Mouse (Mus musculus): Measurements from ENCODE around the gene Trmt44. TPM values are rescaled to one million over a fixed set of nuclear protein-coding genes. Genes with fewer than 3 reads are reported as not detected.

Trmt44 gene
- polyA plus RNA-seq (2015; fragmentation: Nextera tagmentation; extraction: Ambion mirVana), result 7.0 and 7.6 TPM in 2 replicates

DNA sequence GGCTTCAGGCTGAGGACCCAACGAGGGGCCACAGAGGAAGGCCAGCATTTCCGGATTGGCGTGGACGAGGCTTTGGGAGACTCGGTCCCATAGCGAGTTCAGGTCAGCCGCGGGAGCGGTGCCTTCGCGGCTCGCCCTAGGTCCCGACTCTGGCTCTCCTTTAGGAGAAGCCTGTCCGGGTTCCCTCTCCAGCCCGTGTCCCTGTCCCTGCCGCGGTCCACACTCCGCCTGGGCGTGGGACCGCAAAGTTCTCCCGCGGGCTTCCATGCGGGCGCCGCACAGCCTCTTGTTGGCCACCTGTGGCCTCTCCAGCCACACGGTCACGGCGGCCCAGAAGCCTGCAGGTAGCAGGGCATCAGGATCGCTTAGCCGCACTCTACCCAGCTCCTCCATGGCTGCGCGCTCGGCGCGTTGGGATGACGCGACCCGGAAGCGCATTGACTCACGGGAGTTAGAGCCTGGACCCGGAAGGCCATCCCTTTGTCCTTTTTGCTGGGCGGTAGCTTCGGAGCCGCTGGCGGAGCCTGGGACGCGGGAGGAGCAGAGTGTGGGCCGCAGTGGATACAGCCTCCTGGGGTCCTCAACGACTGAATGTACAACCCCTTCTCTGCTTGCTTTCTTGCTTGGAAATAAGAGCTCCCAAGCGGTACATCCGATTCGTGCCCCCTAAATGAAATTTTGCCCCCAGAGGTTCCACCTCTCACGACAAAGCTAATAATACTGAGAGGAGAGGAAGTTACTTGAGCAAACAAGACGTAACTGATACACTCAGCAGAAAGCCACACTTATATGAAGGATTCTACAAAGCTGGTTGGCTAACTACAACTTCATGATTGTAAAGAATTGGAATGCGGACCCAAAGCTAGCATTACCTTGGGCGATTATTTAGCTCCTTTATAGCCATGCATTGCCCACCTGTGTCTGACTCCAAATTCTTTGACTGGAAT lies at the start of gene Trmt44:
Gene Trmt44, minus strand, starts transcription at position 418 of the 947 bp plus-strand sequence.
- peak; percentile 96 for ATAC-seq (ENCODE audit: insufficient read depth, low FRiP score)
- Histone ChIP-seq H3K9ac (ENCODE audit: low read length) (peak within 1 kb of the TSS; percentile 90), H3K4me2 (ENCODE audit: low read depth, low read length) (peak within 1 kb of the TSS; percentile 85), H3K9me3 (replicated peaks; ENCODE audit: control insufficient read depth, low read length) (no peaks in the 10 kb centered on the region), H3K27me3 (ENCODE audit: control insufficient read depth, insufficient read depth, low read length) (no peaks in the 10 kb centered on the region), H3K4me1 (ENCODE audit: control insufficient read depth, insufficient read depth, low read length) (peaks cover 12% of the 10 kb centered on the region), H3K4me3 (replicated peaks; ENCODE audit: low read length) (peak within 1 kb of the TSS; percentile 78), H3K27ac (ENCODE audit: low read length) (peak within 1 kb of the TSS; percentile 79), H3K36me3 (ENCODE audit: control insufficient read depth, insufficient read depth, low read length) (peaks cover 16% of the 10 kb centered on the region)
- WGBS, result 3% methylated on average over 56 of the region's 56 CpGs

DNA sequence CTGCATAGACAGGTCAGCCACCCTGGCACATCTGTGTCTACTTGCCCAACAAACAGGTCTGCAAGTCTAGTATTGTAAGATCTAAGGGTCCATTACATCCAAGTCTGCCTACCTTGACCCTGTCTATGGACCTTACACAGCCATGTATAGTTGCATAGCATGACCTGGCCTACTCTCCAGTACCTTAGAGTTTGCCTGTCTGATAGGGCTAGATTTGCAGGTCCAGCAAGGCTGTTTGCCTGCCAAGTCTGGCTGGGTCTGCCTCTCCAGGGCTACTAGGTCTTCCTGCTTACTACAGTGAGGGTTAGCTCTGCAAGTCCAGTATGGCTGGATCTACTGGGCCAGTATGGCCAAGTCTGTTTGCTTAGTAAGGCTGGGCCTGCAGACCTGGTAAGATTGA lies 49.0 kb upstream of the Trmt44 start:
- Histone ChIP-seq H3K27ac (ENCODE audit: low read length) (peak overlapping the region; percentile 74), H3K9me3 (replicated peaks; ENCODE audit: control insufficient read depth, low read length) (no peaks in the 10 kb centered on the region)
- ATAC-seq (ENCODE audit: insufficient read depth, low FRiP score), result no peak

DNA sequence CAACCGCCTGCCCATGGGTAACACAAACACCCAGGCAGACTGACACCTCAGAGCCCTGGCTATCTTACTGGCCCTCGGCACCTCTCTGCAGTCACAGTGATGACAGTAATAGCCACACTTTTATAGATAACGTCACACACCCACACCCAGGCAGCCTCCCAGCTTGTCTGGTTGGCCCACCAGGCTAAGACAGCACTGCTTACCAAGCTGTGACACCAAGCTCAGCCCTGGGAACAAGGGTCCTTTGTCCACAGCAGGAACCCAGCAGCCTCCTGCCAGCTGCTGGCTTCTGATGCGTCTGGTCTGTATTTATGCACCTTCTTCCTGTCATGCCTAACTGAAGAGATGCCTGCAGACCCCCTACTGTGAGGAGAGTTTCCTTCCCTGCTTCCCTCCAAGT lies 46.2 kb upstream of the Trmt44 start:
- Histone ChIP-seq H3K27me3 (ENCODE audit: control insufficient read depth, insufficient read depth, low read length) (no peaks in the 10 kb centered on the region), H3K36me3 (ENCODE audit: control insufficient read depth, insufficient read depth, low read length) (no peaks in the 10 kb centered on the region), H3K9me3 (replicated peaks; ENCODE audit: control insufficient read depth, low read length) (no peaks in the 10 kb centered on the region), H3K4me2 (ENCODE audit: low read depth, low read length) (no peak overlapping the region), H3K27ac (ENCODE audit: low read length) (no peak overlapping the region), H3K9ac (ENCODE audit: low read length) (no peak overlapping the region), H3K4me1 (ENCODE audit: control insufficient read depth, insufficient read depth, low read length) (peaks cover 18% of the 10 kb centered on the region), H3K4me3 (replicated peaks; ENCODE audit: low read length) (no peak overlapping the region)
- no peak for ATAC-seq (ENCODE audit: insufficient read depth, low FRiP score)
- 39% methylated on average over 4 of the region's 4 CpGs for WGBS

More for the DNA sequence above, 49.0 kb upstream of the Trmt44 start:
- Histone ChIP-seq H3K27me3 (ENCODE audit: control insufficient read depth, insufficient read depth, low read length) (no peaks in the 10 kb centered on the region), H3K4me2 (ENCODE audit: low read depth, low read length) (no peak overlapping the region), H3K4me3 (replicated peaks; ENCODE audit: low read length) (no peak overlapping the region), H3K36me3 (ENCODE audit: control insufficient read depth, insufficient read depth, low read length) (no peaks in the 10 kb centered on the region), H3K4me1 (ENCODE audit: control insufficient read depth, insufficient read depth, low read length) (peaks cover 21% of the 10 kb centered on the region), H3K9ac (ENCODE audit: low read length) (no peak overlapping the region)

DNA sequence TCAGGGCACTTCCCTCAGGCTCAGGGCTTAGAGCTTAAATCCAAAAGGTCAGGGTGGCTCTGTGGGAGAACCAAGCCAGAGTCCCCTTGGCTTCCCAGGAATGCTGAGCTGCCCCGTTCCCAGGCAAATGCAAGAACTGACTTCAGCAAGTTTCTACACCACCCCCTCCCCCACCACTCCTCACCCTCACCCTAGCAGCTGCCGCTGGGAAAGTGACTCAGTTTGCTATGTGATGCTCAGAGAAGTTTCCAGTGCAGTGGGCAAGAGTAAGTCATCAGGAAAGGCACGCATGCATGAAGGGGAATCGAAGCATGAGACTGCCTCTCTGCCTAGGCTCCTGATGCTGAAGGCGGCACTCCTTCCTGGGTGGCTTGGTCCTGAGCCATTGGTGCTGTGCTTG lies 42.1 kb upstream of the Trmt44 start:
- Histone ChIP-seq H3K4me3 (replicated peaks; ENCODE audit: low read length) (no peak overlapping the region), H3K27ac (ENCODE audit: low read length) (peak overlapping the region; percentile 25; the same call in 1 of the 2 replicates), H3K4me2 (ENCODE audit: low read depth, low read length) (no peak overlapping the region), H3K4me1 (ENCODE audit: control insufficient read depth, insufficient read depth, low read length) (peaks cover 4% of the 10 kb centered on the region; the same call in 1 of the 2 replicates), H3K36me3 (ENCODE audit: control insufficient read depth, insufficient read depth, low read length) (no peaks in the 10 kb centered on the region), H3K9ac (ENCODE audit: low read length) (no peak overlapping the region), H3K9me3 (replicated peaks; ENCODE audit: control insufficient read depth, low read length) (no peaks in the 10 kb centered on the region), H3K27me3 (ENCODE audit: control insufficient read depth, insufficient read depth, low read length) (no peaks in the 10 kb centered on the region)
- ATAC-seq (ENCODE audit: insufficient read depth, low FRiP score), result no peak
- 47% methylated on average over 5 of the region's 5 CpGs for WGBS

DNA sequence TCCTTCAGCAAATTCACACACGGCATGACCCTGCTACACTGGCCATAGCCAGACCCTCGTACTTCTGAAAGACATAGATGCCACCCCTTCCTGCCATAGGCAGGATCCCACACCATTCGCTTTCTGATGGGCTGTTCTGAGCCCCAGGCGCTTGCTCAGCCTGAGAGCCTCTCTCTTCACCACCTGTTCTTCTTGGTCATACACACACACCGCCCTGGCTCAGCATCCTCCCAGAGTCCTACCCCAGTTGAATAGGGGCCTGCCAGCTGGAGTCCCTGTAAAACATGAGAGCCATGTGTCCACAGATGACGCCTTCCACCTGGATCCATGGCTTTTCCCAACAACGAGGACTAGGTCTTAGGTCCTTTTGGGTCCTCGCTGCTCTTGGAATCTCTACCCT lies 37.9 kb upstream of the Trmt44 start:
- Histone ChIP-seq H3K36me3 (ENCODE audit: control insufficient read depth, insufficient read depth, low read length) (no peaks in the 10 kb centered on the region), H3K27ac (ENCODE audit: low read length) (no peak overlapping the region), H3K4me2 (ENCODE audit: low read depth, low read length) (no peak overlapping the region), H3K4me1 (ENCODE audit: control insufficient read depth, insufficient read depth, low read length) (peaks cover 20% of the 10 kb centered on the region), H3K4me3 (replicated peaks; ENCODE audit: low read length) (no peak overlapping the region), H3K9ac (ENCODE audit: low read length) (no peak overlapping the region), H3K27me3 (ENCODE audit: control insufficient read depth, insufficient read depth, low read length) (no peaks in the 10 kb centered on the region), H3K9me3 (replicated peaks; ENCODE audit: control insufficient read depth, low read length) (no peaks in the 10 kb centered on the region)
- ATAC-seq (ENCODE audit: insufficient read depth, low FRiP score), result no peak
- WGBS, result 79% methylated on average over 8 of the region's 8 CpGs

DNA sequence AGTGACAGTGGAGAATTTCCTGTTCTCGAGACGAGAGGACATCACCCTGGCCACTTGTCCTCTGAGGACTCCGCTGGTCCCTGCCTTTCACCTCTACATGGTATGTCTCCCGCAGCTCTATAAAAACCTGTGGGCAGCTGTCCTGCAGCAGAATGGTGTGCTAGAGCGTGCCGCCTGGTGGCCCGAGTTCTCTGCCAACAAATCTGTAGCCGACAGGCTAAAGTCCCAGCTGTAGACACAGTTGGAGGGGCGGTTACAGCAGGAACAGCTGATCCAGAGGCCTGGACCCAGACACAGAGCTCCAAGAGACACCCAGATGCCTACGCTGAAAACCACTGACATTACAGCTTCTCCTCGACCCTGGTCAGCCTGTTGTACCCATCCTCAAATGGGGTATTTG lies 37.0 kb upstream of the Trmt44 start:
- Histone ChIP-seq H3K9me3 (replicated peaks; ENCODE audit: control insufficient read depth, low read length) (no peaks in the 10 kb centered on the region), H3K27ac (ENCODE audit: low read length) (no peak overlapping the region), H3K4me3 (replicated peaks; ENCODE audit: low read length) (no peak overlapping the region), H3K36me3 (ENCODE audit: control insufficient read depth, insufficient read depth, low read length) (no peaks in the 10 kb centered on the region), H3K4me2 (ENCODE audit: low read depth, low read length) (no peak overlapping the region), H3K9ac (ENCODE audit: low read length) (no peak overlapping the region), H3K27me3 (ENCODE audit: control insufficient read depth, insufficient read depth, low read length) (no peaks in the 10 kb centered on the region), H3K4me1 (ENCODE audit: control insufficient read depth, insufficient read depth, low read length) (peaks cover 22% of the 10 kb centered on the region)
- ATAC-seq (ENCODE audit: insufficient read depth, low FRiP score), result no peak
- 77% methylated on average over 11 of the region's 11 CpGs for WGBS

DNA sequence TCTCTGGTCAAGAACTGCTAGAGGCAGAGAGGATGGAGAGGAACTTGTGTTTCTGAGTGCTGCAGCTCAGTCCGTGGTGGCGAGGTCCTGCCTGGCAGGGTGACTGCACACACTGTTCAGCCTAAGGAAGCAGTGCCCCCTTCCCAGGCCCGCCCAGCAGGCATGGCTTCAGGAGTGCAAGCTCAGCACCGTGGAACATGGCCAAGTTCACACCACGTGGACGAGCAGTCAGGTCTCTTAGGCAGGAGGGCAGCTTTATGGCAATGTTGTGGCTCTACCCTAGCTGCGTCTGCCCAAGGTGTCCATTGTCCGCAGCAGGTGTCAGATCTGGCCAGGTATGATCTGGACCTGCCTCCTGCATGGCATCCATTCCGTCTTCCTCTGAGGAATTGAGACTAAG lies 36.3 kb upstream of the Trmt44 start:
- no peak for ATAC-seq (ENCODE audit: insufficient read depth, low FRiP score)
- no peaks in the 10 kb centered on the region for H3K9me3 ChIP-seq (replicated peaks; ENCODE audit: control insufficient read depth, low read length)
- no peaks in the 10 kb centered on the region for H3K36me3 ChIP-seq (ENCODE audit: control insufficient read depth, insufficient read depth, low read length)
- no peak overlapping the region for H3K27ac ChIP-seq (ENCODE audit: low read length)
- H3K4me3 ChIP-seq (replicated peaks; ENCODE audit: low read length), result no peak overlapping the region
- H3K4me1 ChIP-seq (ENCODE audit: control insufficient read depth, insufficient read depth, low read length), result peaks cover 22% of the 10 kb centered on the region
- no peaks in the 10 kb centered on the region for H3K27me3 ChIP-seq (ENCODE audit: control insufficient read depth, insufficient read depth, low read length)
- no peak overlapping the region for H3K9ac ChIP-seq (ENCODE audit: low read length)
- WGBS, result 87% methylated on average over 9 of the region's 9 CpGs
- no peak overlapping the region for H3K4me2 ChIP-seq (ENCODE audit: low read depth, low read length)

DNA sequence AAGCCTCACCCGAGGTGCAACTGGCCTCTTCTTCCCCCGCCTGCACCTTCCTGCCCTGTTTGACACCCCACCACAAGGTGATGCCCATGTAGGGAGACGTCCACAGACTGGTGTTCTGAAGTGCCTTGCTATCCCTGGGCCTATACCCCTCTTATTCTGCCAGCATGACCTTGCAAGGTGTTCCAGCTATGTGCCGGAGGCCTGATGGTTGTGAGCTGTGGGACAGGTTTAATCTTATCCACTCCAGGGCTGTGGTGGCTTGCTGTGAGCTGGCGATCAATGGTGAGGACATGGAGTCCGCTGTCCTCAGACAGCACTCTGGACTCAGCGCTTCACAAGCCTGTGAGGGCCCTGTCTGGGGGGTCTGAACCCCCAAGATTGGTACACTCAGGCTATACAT lies 35.5 kb upstream of the Trmt44 start:
- ATAC-seq (ENCODE audit: insufficient read depth, low FRiP score), result no peak
- Histone ChIP-seq H3K4me2 (ENCODE audit: low read depth, low read length) (no peak overlapping the region), H3K4me1 (ENCODE audit: control insufficient read depth, insufficient read depth, low read length) (peaks cover 22% of the 10 kb centered on the region), H3K9me3 (replicated peaks; ENCODE audit: control insufficient read depth, low read length) (no peaks in the 10 kb centered on the region), H3K9ac (ENCODE audit: low read length) (no peak overlapping the region), H3K4me3 (replicated peaks; ENCODE audit: low read length) (no peak overlapping the region), H3K27ac (ENCODE audit: low read length) (no peak overlapping the region), H3K27me3 (ENCODE audit: control insufficient read depth, insufficient read depth, low read length) (no peaks in the 10 kb centered on the region), H3K36me3 (ENCODE audit: control insufficient read depth, insufficient read depth, low read length) (no peaks in the 10 kb centered on the region)
- 90% methylated on average over 7 of the region's 7 CpGs for WGBS

DNA sequence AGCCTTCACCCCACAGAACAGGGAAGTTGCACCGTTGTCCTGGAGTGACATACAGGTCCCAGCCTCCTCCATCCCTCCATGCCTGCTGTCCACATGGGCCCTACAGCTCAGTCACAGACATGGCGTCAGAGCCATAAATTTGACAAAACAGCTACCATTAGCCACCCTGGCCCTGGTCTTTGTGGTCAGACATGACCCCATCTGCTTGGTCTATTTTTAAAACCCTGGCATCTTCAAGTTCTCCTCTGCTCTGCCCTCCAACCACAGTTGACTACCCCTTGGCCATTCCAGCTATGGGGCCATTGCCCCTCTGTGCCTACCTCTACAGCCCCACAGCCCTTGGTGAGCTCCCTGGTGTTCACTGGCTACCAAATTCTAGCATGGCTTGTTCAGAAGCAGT lies 35.1 kb upstream of the Trmt44 start:
- Histone ChIP-seq H3K9ac (ENCODE audit: low read length) (no peak overlapping the region), H3K27ac (ENCODE audit: low read length) (no peak overlapping the region), H3K4me2 (ENCODE audit: low read depth, low read length) (no peak overlapping the region), H3K36me3 (ENCODE audit: control insufficient read depth, insufficient read depth, low read length) (no peaks in the 10 kb centered on the region), H3K4me1 (ENCODE audit: control insufficient read depth, insufficient read depth, low read length) (peaks cover 22% of the 10 kb centered on the region), H3K9me3 (replicated peaks; ENCODE audit: control insufficient read depth, low read length) (no peaks in the 10 kb centered on the region), H3K4me3 (replicated peaks; ENCODE audit: low read length) (no peak overlapping the region), H3K27me3 (ENCODE audit: control insufficient read depth, insufficient read depth, low read length) (no peaks in the 10 kb centered on the region)
- WGBS, result 73% methylated on average over 2 of the region's 2 CpGs
- no peak for ATAC-seq (ENCODE audit: insufficient read depth, low FRiP score)

Data from stomach, embryonic 16.5 days (tissue).